ENCODE assay signal across 8 mouse cellular contexts in genomic region chr14:61556289-61557147, GRCm38 (mm10). TPM values are rescaled to one million over a fixed set of nuclear protein-coding genes. Genes with fewer than 3 reads are reported as not detected.
A peak's percentile ranks its signal among the peaks of the same experiment; 100 is the strongest.
DNase-seq lines count a peak whose midpoint lies in the region; ATAC-seq and TF ChIP-seq lines count a peak whose summit lies in the region.

Spryd7 (minus strand) TSS chr14:61556886.

- TF ChIP-seq CTCF in lung, postnatal 0 days (IDR thresholded peaks at IDR 0.05), result peak; percentile 37

- no peaks in the 10 kb centered on the region for H3K9me3 ChIP-seq in hindbrain, embryonic 10.5 days
- no peaks in the 10 kb centered on the region for H3K9me3 ChIP-seq in lung, postnatal 0 days (ENCODE audit: low read length)

- no peak for TF ChIP-seq EP300 in lung, postnatal 0 days (IDR thresholded peaks at IDR 0.05)

- peak; percentile 98 for ATAC-seq in lung, postnatal 0 days

- H3K4me1 ChIP-seq in hindbrain, embryonic 10.5 days (replicated peaks), result peaks cover 18% of the 10 kb centered on the region
- H3K4me1 ChIP-seq in lung, postnatal 0 days (ENCODE audit: insufficient read depth, low read depth, low read length), result no peaks in the 10 kb centered on the region

- peak within 1 kb of the TSS; percentile 72 for H3K4me3 ChIP-seq in hindbrain, embryonic 10.5 days
- H3K4me3 ChIP-seq in lung, postnatal 0 days (ENCODE audit: low read depth, low read length), result peak within 1 kb of the TSS; percentile 72

- peak within 1 kb of the TSS; percentile 90 for H3K27ac ChIP-seq in hindbrain, embryonic 10.5 days
- peak within 1 kb of the TSS; percentile 88 for H3K27ac ChIP-seq in lung, postnatal 0 days (ENCODE audit: low read length)

- H3K4me2 ChIP-seq in lung, postnatal 0 days (replicated peaks; ENCODE audit: low read depth, low read length), result peak within 1 kb of the TSS; percentile 83

- under 1% methylated on average over 72 of the region's 72 CpGs for WGBS in hindbrain, embryonic 10.5 days
- WGBS in lung, postnatal 0 days, result under 1% methylated on average over 71 of the region's 72 CpGs

- DNase-seq in MEL-GATA-1-ER (ENCODE audit: extremely low read depth, low read depth), result peak; percentile 78
- peak; percentile 98 for DNase-seq in cerebellum, adult 8-10 months
- peak; percentile 98 for DNase-seq in forelimb bud, embryonic 11.5 days (ENCODE audit: low read depth, low spot score)
- DNase-seq in hindbrain, embryonic 10.5 days (ENCODE audit: low spot score), result peak; percentile 99
- peak; percentile 98 for DNase-seq in layer of hippocampus, adult 9-11 months
- peak; percentile 100 for DNase-seq in lung, postnatal 0 days (ENCODE audit: low spot score)
- DNase-seq in ovary, postnatal 14 days (ENCODE audit: low spot score), result peak; percentile 93
- peak; percentile 98 for DNase-seq in thymus, postnatal 14 days

- H3K9ac ChIP-seq in lung, postnatal 0 days (replicated peaks; ENCODE audit: low read depth), result peak within 1 kb of the TSS; percentile 62

- H3K27me3 ChIP-seq in hindbrain, embryonic 10.5 days (ENCODE audit: insufficient read depth, poor library complexity, severe bottlenecking), result peaks cover 14% of the 10 kb centered on the region
- no peaks in the 10 kb centered on the region for H3K27me3 ChIP-seq in lung, postnatal 0 days (replicated peaks; ENCODE audit: insufficient read depth, low read length)

- no peaks in the 10 kb centered on the region for H3K36me3 ChIP-seq in hindbrain, embryonic 10.5 days
- H3K36me3 ChIP-seq in lung, postnatal 0 days (ENCODE audit: insufficient read depth, low read length), result no peaks in the 10 kb centered on the region

RNA-seq across cellular contexts. Expression of gene Spryd7, which starts in this region (rescaled TPM):
- polyA plus RNA-seq in hindbrain, embryonic 10.5 days (2016; fragmentation: Nextera tagmentation; extraction: Ambion mirVana), result 13.5 and 13.7 TPM in 2 replicates
- 21.6 and 21.7 TPM in 2 replicates for polyA plus RNA-seq in lung, postnatal 0 days (2015; fragmentation: Nextera tagmentation; extraction: Ambion mirVana)

Comparison
In these comparisons a context has a peak if more than half of its experiments do, and no peak if none do; other contexts are left out.
1. Peak in every context shown above with its lines: DNase-seq, ATAC-seq, H3K4me3 ChIP-seq and H3K27ac ChIP-seq.